Mouse (Mus musculus) kidney, adult 2 months (tissue): ENCODE measurements at regions not wholly inside any gene's neighbourhood (a gene's known extent, or its start where the extent isn't known, plus 50 kb on each side); places are given as distances from the start of the nearest gene placed in this dataset.
A peak's percentile ranks its signal among the peaks of the same experiment; 100 is the strongest.

Experiments used
- DNase-seq: peaks from one replicate; pipeline ENCODE4 v3.0.0; 2021
- H3K27ac ChIP-seq: fragments of 200-500 bp; 2 replicates; pipeline ENCODE4 v1.5.1; 2012; ENCODE audit warnings: low read depth, low read length, control low read depth, inconsistent platforms; ENCODE audit not compliant: insufficient read depth
- H3K27me3 ChIP-seq: fragments of 200-500 bp; replicated peaks from 2 replicates; pipeline ENCODE4 v1.6.1; 2012; ENCODE audit warnings: mild to moderate bottlenecking, moderate library complexity, low read length, inconsistent platforms; ENCODE audit not compliant: control insufficient read depth, insufficient read depth
- H3K36me3 ChIP-seq: fragments of 200-500 bp; 2 replicates; pipeline ENCODE4 v1.6.1; 2012; ENCODE audit warnings: mild to moderate bottlenecking, moderate library complexity, low read length, inconsistent platforms; ENCODE audit not compliant: control insufficient read depth, insufficient read depth
- H3K4me1 ChIP-seq: fragments of 200-500 bp; 2 replicates; pipeline ENCODE4 v1.6.1; 2011; ENCODE audit warnings: low read length; ENCODE audit not compliant: control insufficient read depth, insufficient read depth
- H3K4me3 ChIP-seq: fragments of 200-500 bp; 2 replicates; pipeline ENCODE4 v1.5.1; 2011; ENCODE audit warnings: mild to moderate bottlenecking, low read depth, low read length, control low read depth; ENCODE audit not compliant: insufficient read depth
- CTCF ChIP-seq: fragments of 200-500 bp; conservative IDR thresholded peaks from 2 replicates; pipeline ENCODE4 v1.5.1; 2011; ENCODE audit warnings: low read depth, mild to moderate bottlenecking, control low read depth, low read length, moderate library complexity, mixed read lengths; ENCODE audit not compliant: insufficient read depth, insufficient read length
- POLR2A ChIP-seq: fragments of 200-500 bp; IDR thresholded peaks from one replicate; pipeline ENCODE4 v1.6.1; 2011; ENCODE audit warnings: low read depth, low read length, control low read depth
- WGBS: fragments of 180-500 bp; shearing (Covaris S2); methylation state at CpG from one replicate; pipeline ENCODE4 v1.1.7; 2018; 5-methylcytosine and 5-hydroxymethylcytosine counted together

GRCm38 (mm10) chr15:61517265-61517664 is 594.5 kb upstream of the A1bg start:
- DNase-seq: peak; percentile 55
- 38% methylated on average over 1 of the region's 1 CpGs for WGBS

GRCm38 (mm10) chr15:61514324-61514723 is 591.5 kb upstream of the A1bg start:
- no peaks in the 10 kb centered on the region for H3K27me3 ChIP-seq
- no peak overlapping the region for H3K4me3 ChIP-seq
- H3K27ac ChIP-seq: no peak overlapping the region
- no peak for DNase-seq
- TF ChIP-seq POLR2A: no peak
- TF ChIP-seq CTCF: no peak
- 63% methylated on average over 1 of the region's 1 CpGs for WGBS
- H3K4me1 ChIP-seq: no peaks in the 10 kb centered on the region
- no peaks in the 10 kb centered on the region for H3K36me3 ChIP-seq

More at GRCm38 (mm10) chr15:61517265-61517664, 594.5 kb upstream of the A1bg start:
- no peaks in the 10 kb centered on the region for H3K36me3 ChIP-seq
- no peak overlapping the region; the same call in 1 of the 2 replicates for H3K27ac ChIP-seq
- TF ChIP-seq POLR2A (no peak), CTCF (no peak)
- no peaks in the 10 kb centered on the region for H3K4me1 ChIP-seq
- H3K4me3 ChIP-seq: no peak overlapping the region
- no peaks in the 10 kb centered on the region for H3K27me3 ChIP-seq

- no peaks in the 10 kb centered on the region for H3K4me1 ChIP-seq
- DNase-seq: no peak
- H3K27ac ChIP-seq: no peak overlapping the region
- H3K4me3 ChIP-seq: no peak overlapping the region
- no peak for TF ChIP-seq POLR2A
- no peak for TF ChIP-seq CTCF
- H3K36me3 ChIP-seq: no peaks in the 10 kb centered on the region
- 91% methylated on average over 6 of the region's 6 CpGs for WGBS
- no peaks in the 10 kb centered on the region for H3K27me3 ChIP-seq
Measured at GRCm38 (mm10) chr15:61508806-61509205, 586.0 kb upstream of the A1bg start.

- H3K4me1 ChIP-seq: no peaks in the 10 kb centered on the region
- no peaks in the 10 kb centered on the region for H3K36me3 ChIP-seq
- TF ChIP-seq POLR2A (no peak), CTCF (no peak)
- no peaks in the 10 kb centered on the region; the same call in 1 of the 2 replicates for H3K27me3 ChIP-seq
- no peak overlapping the region for H3K4me3 ChIP-seq
- 53% methylated on average over 6 of the region's 6 CpGs for WGBS
- no peak for DNase-seq
- no peak overlapping the region for H3K27ac ChIP-seq
Measured at GRCm38 (mm10) chr15:61506361-61506897, 583.6 kb upstream of the A1bg start.

- H3K4me1 ChIP-seq: no peaks in the 10 kb centered on the region
- 46% methylated on average over 7 of the region's 7 CpGs for WGBS
- no peak overlapping the region for H3K27ac ChIP-seq
- H3K36me3 ChIP-seq: no peaks in the 10 kb centered on the region
- TF ChIP-seq POLR2A (no peak), CTCF (no peak)
- no peaks in the 10 kb centered on the region; the same call in 1 of the 2 replicates for H3K27me3 ChIP-seq
- peak; percentile 13 for DNase-seq
- H3K4me3 ChIP-seq: no peak overlapping the region
Measured at GRCm38 (mm10) chr15:61503436-61503835, 580.6 kb upstream of the A1bg start.

GRCm38 (mm10) chr15:61489731-61490130 is 566.9 kb upstream of the A1bg start:
- H3K4me1 ChIP-seq: no peaks in the 10 kb centered on the region
- no peaks in the 10 kb centered on the region for H3K36me3 ChIP-seq
- whole genome bisulfite sequencing: 85% methylated on average over 4 of the region's 4 CpGs
- H3K27ac ChIP-seq: no peak overlapping the region
- no peaks in the 10 kb centered on the region for H3K27me3 ChIP-seq
- no peak for DNase-seq
- TF ChIP-seq CTCF (no peak), POLR2A (no peak)
- H3K4me3 ChIP-seq: no peak overlapping the region

GRCm38 (mm10) chr15:61481861-61482260 is 559.0 kb upstream of the A1bg start:
- Histone ChIP-seq H3K4me3 (no peak overlapping the region), H3K27ac (no peak overlapping the region), H3K36me3 (no peaks in the 10 kb centered on the region), H3K27me3 (no peaks in the 10 kb centered on the region), H3K4me1 (no peaks in the 10 kb centered on the region)
- no peak for TF ChIP-seq POLR2A
- TF ChIP-seq CTCF: no peak
- peak; percentile 14 for DNase-seq
- WGBS: 58% methylated on average over 7 of the region's 7 CpGs

GRCm38 (mm10) chr15:61473900-61474299 is 551.1 kb upstream of the A1bg start:
- Histone ChIP-seq H3K36me3 (no peaks in the 10 kb centered on the region), H3K27ac (no peak overlapping the region), H3K4me3 (no peak overlapping the region), H3K27me3 (no peaks in the 10 kb centered on the region), H3K4me1 (no peaks in the 10 kb centered on the region)
- TF ChIP-seq POLR2A (no peak), CTCF (no peak)
- no peak for DNase-seq
- WGBS: 46% methylated on average over 1 of the region's 1 CpGs
